Mouse (Mus musculus) heart, postnatal 0 days (tissue): Measurements from ENCODE around the gene Pla1a. TPM values are rescaled to one million over a fixed set of nuclear protein-coding genes. Genes with fewer than 3 reads are reported as not detected.

Source experiments
- ATAC-seq: fragments of 200-750 bp; cut with Nextera tagmentation; 2 replicates; pipeline ENCODE4 v1.8.0; 2017; ENCODE audit warnings: low read depth, moderate number of reproducible peaks, moderate library complexity; ENCODE audit not compliant: insufficient read depth
- DNase-seq: peaks from one replicate; pipeline ENCODE4 v3.0.0-alpha.2; 2016; ENCODE audit warnings: low spot score
- H3K27ac ChIP-seq: fragments of 300-500 bp; sonication (generic); 2 replicates; pipeline ENCODE4 v1.5.1; 2014; ENCODE audit warnings: low read depth, mild to moderate bottlenecking
- H3K27me3 ChIP-seq: fragments of 300-500 bp; sonication (generic); 2 replicates; pipeline ENCODE4 v1.6.1; 2014; ENCODE audit warnings: low read length, mixed read lengths; ENCODE audit not compliant: control insufficient read depth, insufficient read depth
- H3K36me3 ChIP-seq: fragments of 300-500 bp; sonication (generic); replicated peaks from 2 replicates; pipeline ENCODE4 v1.6.1; 2014; ENCODE audit warnings: low read length, mixed read lengths; ENCODE audit not compliant: control insufficient read depth, insufficient read depth
- H3K4me1 ChIP-seq: fragments of 300-500 bp; sonication (generic); 2 replicates; pipeline ENCODE4 v1.6.1; 2014; ENCODE audit warnings: antibody characterized with exemption; ENCODE audit not compliant: control insufficient read depth, insufficient read depth
- H3K4me2 ChIP-seq: fragments of 300-500 bp; sonication (generic); 2 replicates; pipeline ENCODE4 v1.6.1; 2014; ENCODE audit warnings: low read depth, mild to moderate bottlenecking, low read length, moderate library complexity
- H3K4me3 ChIP-seq: fragments of 300-500 bp; sonication (generic); 2 replicates; pipeline ENCODE4 v1.5.1; 2014; ENCODE audit warnings: low read depth, low read length
- H3K9ac ChIP-seq: fragments of 300-500 bp; sonication (generic); replicated peaks from 2 replicates; pipeline ENCODE4 v1.6.1; 2014; ENCODE audit warnings: low read depth, low read length, mixed read lengths
- H3K9me3 ChIP-seq: fragments of 300-500 bp; sonication (generic); replicated peaks from 2 replicates; pipeline ENCODE4 v1.6.1; 2016; ENCODE audit warnings: low read length; ENCODE audit not compliant: control insufficient read depth
- CTCF ChIP-seq: IDR thresholded peaks from 2 replicates; pipeline ENCODE4 v1.5.1; 2016; ENCODE audit warnings: antibody characterized with exemption, control low read depth, low read depth
- EP300 ChIP-seq: IDR thresholded peaks from 2 replicates; pipeline ENCODE4 v1.6.1; 2016; ENCODE audit warnings: antibody characterized with exemption, low read depth
- WGBS: fragments of 180-500 bp; shearing (Covaris S2); extraction: QIAGEN DNeasy Blood & Tissue Kit; methylation state at CpG from one replicate; pipeline ENCODE4 v1.1.7; 2014; 5-methylcytosine and 5-hydroxymethylcytosine counted together
- polyA plus RNA-seq: library from polyadenylated mRNA; unstranded; fragments of >200 nt; fragmentation: Nextera tagmentation; extraction: Ambion mirVana; gene quantifications from 2 replicates; pipeline ENCODE4 v1.2.1, GENCODE M21; 2015
- total RNA-seq: library from RNA; depleted of rRNA; stranded (reverse); fragments of >200 nt; gene quantifications from 2 replicates; pipeline ENCODE4 v1.2.3, GENCODE M21; 2014; ENCODE audit warnings: low replicate concordance

The Pla1a gene
- total and polyA plus RNA-seq, 2 experiments from 2014 or later = 4.9 to 13.4 TPM

GRCm38 (mm10) chr16:38362493-38363255, 70.3 kb downstream of the Pla1a start:
- Histone ChIP-seq H3K4me1 (peaks cover 25% of the 10 kb centered on the region), H3K9me3 (no peaks in the 10 kb centered on the region), H3K9ac (peak overlapping the region; percentile 93), H3K4me3 (peak overlapping the region; percentile 77), H3K27ac (peak overlapping the region; percentile 99), H3K27me3 (no peaks in the 10 kb centered on the region), H3K36me3 (peaks cover 10% of the 10 kb centered on the region), H3K4me2 (peak overlapping the region; percentile 72)
- ATAC-seq (peak; percentile 7), DNase-seq (no peak)
- TF ChIP-seq CTCF (no peak), EP300 (no peak)
- 13% methylated on average over 20 of the region's 20 CpGs for WGBS

GRCm38 (mm10) chr16:38361933-38362332, 71.0 kb downstream of the Pla1a start, which contains the start of gene Popdc2:
Gene Popdc2 (plus strand): TSS chr16:38362209.
- Histone ChIP-seq H3K4me1 (peaks cover 25% of the 10 kb centered on the region), H3K27ac (peak within 1 kb of the TSS; percentile 99), H3K36me3 (peaks cover 10% of the 10 kb centered on the region), H3K4me2 (peak within 1 kb of the TSS; percentile 72), H3K27me3 (no peaks in the 10 kb centered on the region), H3K9me3 (no peaks in the 10 kb centered on the region), H3K9ac (peak within 1 kb of the TSS; percentile 93), H3K4me3 (peak within 1 kb of the TSS; percentile 77)
- DNase-seq (peak; percentile 96), ATAC-seq (peak; percentile 89)
- 9% methylated on average over 10 of the region's 10 CpGs for WGBS
- TF ChIP-seq EP300 (peak; percentile 100), CTCF (peak; percentile 11; the same call in 1 of the 2 replicates)

GRCm38 (mm10) chr16:38360317-38360716, 72.6 kb downstream of the Pla1a start:
- H3K27me3 ChIP-seq = no peaks in the 10 kb centered on the region
- WGBS = 14% methylated on average over 2 of the region's 2 CpGs
- TF ChIP-seq CTCF (no peak), EP300 (no peak)
- H3K36me3 ChIP-seq = peaks cover 6% of the 10 kb centered on the region
- H3K4me3 ChIP-seq = no peak overlapping the region
- no peaks in the 10 kb centered on the region for H3K9me3 ChIP-seq
- peaks cover 25% of the 10 kb centered on the region for H3K4me1 ChIP-seq
- peak overlapping the region; percentile 9; the same call in 1 of the 2 replicates for H3K9ac ChIP-seq
- H3K27ac ChIP-seq = peak overlapping the region; percentile 99
- 0 out of 2 replicates have a peak overlapping the region, but pooled peaks have one; percentile 9 for H3K4me2 ChIP-seq
- ATAC-seq = no peak
- DNase-seq = no peak

GRCm38 (mm10) chr16:38359857-38360256, 73.1 kb downstream of the Pla1a start:
- peak overlapping the region; percentile 9; the same call in 1 of the 2 replicates for H3K9ac ChIP-seq
- ATAC-seq = no peak
- H3K27me3 ChIP-seq = no peaks in the 10 kb centered on the region
- TF ChIP-seq CTCF = no peak
- TF ChIP-seq EP300 = no peak
- no peak for DNase-seq
- H3K4me2 ChIP-seq = no peak overlapping the region
- H3K27ac ChIP-seq = peak overlapping the region; percentile 99
- 0 out of 2 replicates have a peak, but pooled peaks cover 2% of the 10 kb centered on the region for H3K36me3 ChIP-seq
- H3K4me3 ChIP-seq = no peak overlapping the region
- H3K4me1 ChIP-seq = peaks cover 25% of the 10 kb centered on the region
- no peaks in the 10 kb centered on the region for H3K9me3 ChIP-seq
- 42% methylated on average over 3 of the region's 3 CpGs for WGBS

DNA sequence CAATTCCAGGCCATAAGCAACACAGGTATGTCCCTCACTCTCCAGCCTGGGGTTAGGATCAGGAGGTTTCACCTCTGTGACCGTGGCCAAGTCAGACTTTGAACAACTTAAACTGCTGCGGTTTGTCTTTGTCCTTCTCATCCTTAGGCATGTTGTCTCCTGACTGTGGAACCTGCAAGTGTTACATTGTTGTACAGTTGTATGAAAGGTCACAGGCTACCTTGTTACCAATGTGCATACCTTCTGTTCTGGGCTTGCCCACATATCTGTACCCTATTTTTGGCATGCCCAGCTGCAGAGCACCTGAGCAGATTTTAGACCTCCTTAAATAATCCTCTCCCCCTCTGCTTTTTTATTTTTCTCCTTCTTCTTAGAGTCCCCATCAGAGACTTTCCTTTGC, 73.7 kb downstream of the Pla1a start:
- no peaks in the 10 kb centered on the region for H3K9me3 ChIP-seq
- H3K4me2 ChIP-seq = no peak overlapping the region
- DNase-seq = no peak
- peaks cover 25% of the 10 kb centered on the region for H3K4me1 ChIP-seq
- 64% methylated on average over 2 of the region's 2 CpGs for WGBS
- TF ChIP-seq CTCF (no peak), EP300 (no peak)
- no peaks in the 10 kb centered on the region for H3K36me3 ChIP-seq
- H3K4me3 ChIP-seq = no peak overlapping the region
- no peaks in the 10 kb centered on the region for H3K27me3 ChIP-seq
- ATAC-seq = no peak
- H3K9ac ChIP-seq = no peak overlapping the region
- H3K27ac ChIP-seq = no peak overlapping the region
